Mouse (Mus musculus): ENCODE measurements at regions not wholly inside any gene's neighbourhood (a gene's known extent, or its start where the extent isn't known, plus 50 kb on each side); places are given as distances from the start of the nearest gene placed in this dataset.

DNA sequence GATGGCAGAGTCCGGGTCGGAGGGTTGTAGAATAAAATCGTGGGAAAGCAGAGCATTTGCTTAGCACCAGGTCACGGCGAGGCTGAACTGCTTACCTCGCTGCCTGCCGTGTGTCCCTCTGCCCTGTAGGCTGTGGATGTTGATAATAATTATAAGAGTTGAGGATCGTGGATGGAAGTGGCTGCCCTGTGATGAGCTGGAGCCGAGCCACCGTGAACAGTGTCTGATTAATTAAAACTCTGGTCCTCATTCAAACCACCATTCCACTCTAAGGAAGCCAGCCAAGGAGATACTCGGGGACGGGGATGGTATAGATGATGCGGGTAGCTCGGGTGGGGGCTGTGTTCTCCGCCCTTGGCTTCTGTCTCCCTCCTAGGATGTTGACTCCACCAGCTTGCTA is 70.1 kb upstream of the Stt3b start:
- Histone ChIP-seq H3K9me3 (replicated peaks; ENCODE audit: control insufficient read depth, low read length) (no peaks in the 10 kb centered on the region), H3K4me3 (ENCODE audit: low read depth, low read length) (no peak overlapping the region), H3K9ac (replicated peaks; ENCODE audit: low read depth, low read length) (no peak overlapping the region), H3K4me1 (ENCODE audit: control insufficient read depth, insufficient read depth) (no peaks in the 10 kb centered on the region), H3K4me2 (ENCODE audit: low read depth, low read length) (no peak overlapping the region), H3K36me3 (replicated peaks; ENCODE audit: control insufficient read depth, insufficient read depth, low read length) (no peaks in the 10 kb centered on the region), H3K27me3 (ENCODE audit: control insufficient read depth, insufficient read depth, low read length) (no peaks in the 10 kb centered on the region), H3K27ac (ENCODE audit: low read depth) (no peak overlapping the region)
- TF ChIP-seq CTCF (IDR thresholded peaks at IDR 0.05; ENCODE audit: low read depth) (no peak), EP300 (IDR thresholded peaks at IDR 0.05; ENCODE audit: low read depth) (no peak)
- no peak for ATAC-seq (ENCODE audit: insufficient read depth, low read depth)
- no peak for DNase-seq (ENCODE audit: low spot score)
- 67% methylated on average over 15 of the region's 15 CpGs for WGBS

DNA sequence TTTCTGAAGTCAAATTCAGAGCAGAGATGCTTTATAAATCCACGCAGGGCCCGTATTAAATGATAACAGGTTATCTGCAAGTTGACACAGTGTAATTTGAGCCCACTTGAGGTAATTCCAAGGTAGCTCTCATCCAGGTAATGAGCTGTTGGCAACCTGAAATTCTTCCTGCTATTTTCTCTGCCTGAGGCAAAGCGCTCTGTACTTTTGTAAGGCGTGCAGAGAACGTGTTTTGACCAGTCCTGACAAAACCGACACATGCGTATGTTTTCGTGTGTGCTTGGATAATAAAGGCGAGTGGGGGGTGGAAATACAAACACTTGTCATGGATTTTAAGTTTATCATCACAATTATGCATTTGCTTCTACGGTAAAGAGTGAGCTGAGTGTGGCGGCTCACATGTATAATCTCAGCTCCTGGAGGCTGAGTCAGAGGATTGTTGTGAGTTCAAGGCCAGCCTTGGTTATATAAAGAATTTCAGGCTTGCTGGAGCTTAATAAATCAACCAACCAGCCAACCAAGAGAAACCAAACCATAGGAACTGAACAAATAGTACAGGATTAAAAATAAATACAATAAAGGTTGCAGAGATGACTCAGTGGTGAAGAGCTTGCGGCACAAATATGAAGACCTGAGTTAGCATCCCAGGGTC is 72.7 kb upstream of the Stt3b start:
- WGBS = 93% methylated on average over 12 of the region's 12 CpGs
- no peaks in the 10 kb centered on the region for H3K9me3 ChIP-seq (replicated peaks; ENCODE audit: control insufficient read depth, low read length)
- no peaks in the 10 kb centered on the region for H3K36me3 ChIP-seq (replicated peaks; ENCODE audit: control insufficient read depth, insufficient read depth, low read length)
- TF ChIP-seq EP300 (IDR thresholded peaks at IDR 0.05; ENCODE audit: low read depth) (no peak), CTCF (IDR thresholded peaks at IDR 0.05; ENCODE audit: low read depth) (no peak)
- no peak overlapping the region for H3K4me2 ChIP-seq (ENCODE audit: low read depth, low read length)
- H3K9ac ChIP-seq (replicated peaks; ENCODE audit: low read depth, low read length) = no peak overlapping the region
- ATAC-seq (ENCODE audit: insufficient read depth, low read depth) = no peak
- no peak for DNase-seq (ENCODE audit: low spot score)
- H3K4me3 ChIP-seq (ENCODE audit: low read depth, low read length) = no peak overlapping the region
- no peaks in the 10 kb centered on the region for H3K27me3 ChIP-seq (ENCODE audit: control insufficient read depth, insufficient read depth, low read length)
- H3K27ac ChIP-seq (ENCODE audit: low read depth) = no peak overlapping the region
- H3K4me1 ChIP-seq (ENCODE audit: control insufficient read depth, insufficient read depth) = no peaks in the 10 kb centered on the region

DNA sequence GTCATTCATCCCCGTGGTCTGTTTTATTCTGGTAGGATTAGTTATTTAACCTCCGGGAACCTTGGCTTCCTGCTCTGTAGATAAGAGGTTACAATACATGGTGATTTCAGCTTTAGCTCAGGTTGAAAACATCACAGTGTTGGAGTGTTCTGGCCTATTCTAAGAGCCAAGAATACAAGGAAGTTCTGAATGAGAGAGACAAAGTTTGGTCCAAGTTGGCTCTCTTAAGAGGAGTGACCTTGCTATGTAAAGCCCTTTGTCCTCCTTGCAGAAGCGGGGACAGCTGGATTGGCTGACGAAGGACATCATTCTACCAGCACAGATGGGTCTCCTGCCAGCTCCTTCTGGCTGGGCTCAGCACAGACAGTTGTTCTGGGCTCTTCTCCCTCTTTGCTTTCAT is 73.7 kb upstream of the Stt3b start:
- DNase-seq (ENCODE audit: low spot score) (peak; percentile 71), ATAC-seq (ENCODE audit: insufficient read depth, low read depth) (peak; percentile 71)
- 0 out of 2 replicates have a peak, but pooled peaks have one; percentile 20 for TF ChIP-seq EP300 (IDR thresholded peaks at IDR 0.05; ENCODE audit: low read depth)
- TF ChIP-seq CTCF (IDR thresholded peaks at IDR 0.05; ENCODE audit: low read depth) = no peak
- Histone ChIP-seq H3K4me1 (ENCODE audit: control insufficient read depth, insufficient read depth) (no peaks in the 10 kb centered on the region), H3K36me3 (replicated peaks; ENCODE audit: control insufficient read depth, insufficient read depth, low read length) (no peaks in the 10 kb centered on the region), H3K9ac (replicated peaks; ENCODE audit: low read depth, low read length) (no peak overlapping the region), H3K4me2 (ENCODE audit: low read depth, low read length) (no peak overlapping the region), H3K4me3 (ENCODE audit: low read depth, low read length) (no peak overlapping the region), H3K27me3 (ENCODE audit: control insufficient read depth, insufficient read depth, low read length) (no peaks in the 10 kb centered on the region), H3K27ac (ENCODE audit: low read depth) (no peak overlapping the region), H3K9me3 (replicated peaks; ENCODE audit: control insufficient read depth, low read length) (no peaks in the 10 kb centered on the region)
- WGBS = 12% methylated on average over 4 of the region's 4 CpGs

DNA sequence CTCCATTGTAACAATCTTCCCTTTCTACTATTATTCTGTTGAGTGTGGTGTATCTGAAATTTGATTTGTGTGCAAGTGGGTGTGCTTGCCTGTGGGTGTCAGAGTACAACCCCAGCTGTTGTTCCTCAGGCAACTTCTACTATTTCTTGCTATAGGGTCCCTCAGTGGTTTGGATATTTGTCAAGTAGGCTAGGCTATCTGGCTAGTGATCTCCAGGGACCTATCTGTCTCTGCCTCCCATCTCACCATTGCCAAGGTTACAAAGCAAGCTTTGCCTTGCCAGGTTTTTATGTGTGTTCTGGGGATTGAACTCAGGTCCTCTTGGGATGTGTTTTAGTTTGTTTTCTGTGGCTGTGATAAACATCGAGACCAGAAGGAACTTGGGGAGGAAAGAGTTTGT is 74.1 kb upstream of the Stt3b start:
- no peak overlapping the region for H3K27ac ChIP-seq (ENCODE audit: low read depth)
- no peaks in the 10 kb centered on the region for H3K27me3 ChIP-seq (ENCODE audit: control insufficient read depth, insufficient read depth, low read length)
- no peak overlapping the region for H3K4me3 ChIP-seq (ENCODE audit: low read depth, low read length)
- ATAC-seq (ENCODE audit: insufficient read depth, low read depth) = no peak
- no peaks in the 10 kb centered on the region for H3K4me1 ChIP-seq (ENCODE audit: control insufficient read depth, insufficient read depth)
- H3K9ac ChIP-seq (replicated peaks; ENCODE audit: low read depth, low read length) = no peak overlapping the region
- WGBS = 67% methylated on average over 1 of the region's 1 CpGs
- H3K36me3 ChIP-seq (replicated peaks; ENCODE audit: control insufficient read depth, insufficient read depth, low read length) = no peaks in the 10 kb centered on the region
- DNase-seq (ENCODE audit: low spot score) = no peak
- H3K4me2 ChIP-seq (ENCODE audit: low read depth, low read length) = no peak overlapping the region
- H3K9me3 ChIP-seq (replicated peaks; ENCODE audit: control insufficient read depth, low read length) = no peaks in the 10 kb centered on the region
- 0 out of 2 replicates have a peak, but pooled peaks have one; percentile 5 for TF ChIP-seq EP300 (IDR thresholded peaks at IDR 0.05; ENCODE audit: low read depth)
- no peak for TF ChIP-seq CTCF (IDR thresholded peaks at IDR 0.05; ENCODE audit: low read depth)

DNA sequence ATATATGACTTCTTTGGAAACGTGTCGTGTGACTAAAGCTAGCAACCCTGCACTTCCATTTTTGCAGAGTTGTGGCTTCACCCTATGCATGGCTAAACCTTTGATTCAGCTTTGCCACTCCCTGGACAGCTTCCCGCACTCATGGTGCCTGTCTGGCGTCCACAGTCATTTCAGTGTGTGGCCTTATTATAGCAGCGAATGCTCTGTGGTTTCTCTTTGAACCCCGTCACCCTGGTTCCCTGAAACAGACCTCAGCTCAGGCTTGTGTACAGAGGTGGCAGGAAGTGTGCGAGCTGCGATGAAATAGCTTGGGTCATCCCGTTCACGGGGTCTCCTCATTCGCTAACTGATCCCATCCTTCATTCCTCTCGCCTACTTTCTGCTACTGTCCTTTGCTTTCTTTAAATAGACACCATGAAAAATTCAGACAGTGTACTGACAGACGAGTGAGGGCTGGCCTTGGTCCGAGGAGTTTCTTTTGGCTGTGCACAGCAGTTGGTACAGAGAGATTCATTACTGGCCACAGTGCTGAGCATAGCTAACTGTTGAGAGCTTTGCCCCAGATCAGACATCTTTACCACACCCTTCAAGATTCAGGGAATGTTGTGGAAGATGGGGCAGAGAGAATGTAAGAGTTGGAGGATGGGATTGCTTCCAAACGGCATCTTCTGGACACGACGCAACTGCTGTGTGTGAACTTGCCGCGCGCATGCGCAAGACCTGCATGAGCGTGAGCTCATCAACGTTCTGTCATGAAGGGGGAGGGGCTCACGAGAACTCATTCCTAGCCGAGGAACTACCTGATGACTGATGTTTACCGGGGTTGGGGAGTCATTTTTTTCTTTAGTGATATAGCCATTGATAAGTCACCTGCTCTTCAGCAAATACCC is 77.5 kb upstream of the Stt3b start:
- H3K9me3 ChIP-seq (replicated peaks; ENCODE audit: control insufficient read depth, low read length) = no peaks in the 10 kb centered on the region
- peaks cover 7% of the 10 kb centered on the region for H3K4me1 ChIP-seq (ENCODE audit: control insufficient read depth, insufficient read depth)
- no peak for ATAC-seq (ENCODE audit: insufficient read depth, low read depth)
- no peak overlapping the region for H3K9ac ChIP-seq (replicated peaks; ENCODE audit: low read depth, low read length)
- DNase-seq (ENCODE audit: low spot score) = no peak
- no peak overlapping the region for H3K4me3 ChIP-seq (ENCODE audit: low read depth, low read length)
- TF ChIP-seq EP300 (IDR thresholded peaks at IDR 0.05; ENCODE audit: low read depth) = no peak
- no peak for TF ChIP-seq CTCF (IDR thresholded peaks at IDR 0.05; ENCODE audit: low read depth)
- peak overlapping the region; percentile 33; the same call in 1 of the 2 replicates for H3K4me2 ChIP-seq (ENCODE audit: low read depth, low read length)
- H3K36me3 ChIP-seq (replicated peaks; ENCODE audit: control insufficient read depth, insufficient read depth, low read length) = no peaks in the 10 kb centered on the region
- 68% methylated on average over 26 of the region's 26 CpGs for WGBS
- no peak overlapping the region for H3K27ac ChIP-seq (ENCODE audit: low read depth)
- no peaks in the 10 kb centered on the region for H3K27me3 ChIP-seq (ENCODE audit: control insufficient read depth, insufficient read depth, low read length)
